Mouse (Mus musculus) E14TG2a.4 (cell line): ENCODE measurements at regions not wholly inside any gene's neighbourhood (a gene's known extent, or its start where the extent isn't known, plus 50 kb on each side); places are given as distances from the start of the nearest gene placed in this dataset.

Experiments used
- CTCF ChIP-seq: conservative IDR thresholded peaks from 2 replicates; pipeline ENCODE4 v1.5.1; 2014; ENCODE audit warnings: low read length
- NANOG ChIP-seq: IDR thresholded peaks from 2 replicates; pipeline ENCODE4 v1.6.1; 2014; ENCODE audit warnings: borderline replicate concordance, low read length, mixed read lengths
- POU5F1 ChIP-seq: IDR thresholded peaks from 2 replicates; pipeline ENCODE4 v1.6.1; 2014; ENCODE audit warnings: low read length, borderline replicate concordance

DNA sequence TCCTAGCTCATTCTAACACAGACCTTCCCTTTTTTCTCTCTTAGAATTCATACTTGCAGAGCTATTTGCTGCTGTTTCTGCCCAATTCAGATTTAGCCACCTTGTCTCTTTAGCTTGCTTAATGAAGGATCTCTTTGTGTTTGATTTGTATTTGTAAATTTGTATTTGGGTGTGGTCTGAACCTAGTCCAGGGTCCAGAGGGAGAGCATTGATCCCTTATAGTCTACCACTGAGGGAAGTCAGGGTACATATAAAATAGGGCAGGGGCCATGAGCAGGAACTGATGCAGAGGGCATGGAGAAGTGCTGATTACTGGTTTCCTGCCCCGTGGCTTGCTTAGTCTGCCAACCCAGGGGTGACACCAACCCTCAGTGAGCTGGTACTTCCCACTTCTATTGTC is 508.7 kb downstream of the Tm4sf1 start:
- TF ChIP-seq CTCF (no peak), NANOG (no peak), POU5F1 (no peak)
